Mouse (Mus musculus): ENCODE results near the gene Cadps2.

Cadps2 gene

GRCm38 (mm10) chr6:23567651-23568050 lies 271.6 kb downstream of the Cadps2 start:
- DNase-seq (ENCODE audit: low read depth, low spot score), result no peak

GRCm38 (mm10) chr6:23549874-23550273 lies 289.3 kb downstream of the Cadps2 start:
- DNase-seq (ENCODE audit: low read depth, low spot score), result no peak

- DNase-seq (ENCODE audit: low read depth, low spot score), result no peak
Measured at GRCm38 (mm10) chr6:23523710-23524109, 315.5 kb downstream of the Cadps2 start.

GRCm38 (mm10) chr6:23522556-23522955 lies 316.7 kb downstream of the Cadps2 start:
- no peak for DNase-seq (ENCODE audit: low read depth, low spot score)

- no peak for DNase-seq (ENCODE audit: low read depth, low spot score)
Measured at GRCm38 (mm10) chr6:23498611-23499010, 340.6 kb downstream of the Cadps2 start.

- DNase-seq (ENCODE audit: low read depth, low spot score), result peak; percentile 11
Measured at GRCm38 (mm10) chr6:23491804-23492203, 347.4 kb downstream of the Cadps2 start.

GRCm38 (mm10) chr6:23490431-23490830 lies 348.8 kb downstream of the Cadps2 start:
- no peak for DNase-seq (ENCODE audit: low read depth, low spot score)

- no peak for DNase-seq (ENCODE audit: low read depth, low spot score)
Measured at GRCm38 (mm10) chr6:23489046-23489445, 350.2 kb downstream of the Cadps2 start.

- peak; percentile 31 for DNase-seq (ENCODE audit: low read depth, low spot score)
Measured at GRCm38 (mm10) chr6:23472686-23473085, 366.5 kb downstream of the Cadps2 start.

- no peak for DNase-seq (ENCODE audit: low read depth, low spot score)
Measured at GRCm38 (mm10) chr6:23471830-23472229, 367.4 kb downstream of the Cadps2 start.

- DNase-seq (ENCODE audit: low read depth, low spot score), result no peak
Measured at GRCm38 (mm10) chr6:23467885-23468284, 371.3 kb downstream of the Cadps2 start.

GRCm38 (mm10) chr6:23462600-23463280 lies 376.5 kb downstream of the Cadps2 start:
- DNase-seq (ENCODE audit: low read depth, low spot score), result peak; percentile 67

- DNase-seq (ENCODE audit: low read depth, low spot score), result peak; percentile 75
Measured at GRCm38 (mm10) chr6:23457748-23458147, 381.5 kb downstream of the Cadps2 start.

- no peak for DNase-seq (ENCODE audit: low read depth, low spot score)
Measured at GRCm38 (mm10) chr6:23453907-23454306, 385.3 kb downstream of the Cadps2 start.

GRCm38 (mm10) chr6:23439897-23440296 lies 399.3 kb downstream of the Cadps2 start:
- no peak for DNase-seq (ENCODE audit: low read depth, low spot score)

- DNase-seq (ENCODE audit: low read depth, low spot score), result no peak
Measured at GRCm38 (mm10) chr6:23410256-23411049, 428.8 kb downstream of the Cadps2 start.

- no peak for DNase-seq (ENCODE audit: low read depth, low spot score)
Measured at GRCm38 (mm10) chr6:23394131-23394530, 445.1 kb downstream of the Cadps2 start.

- no peak for DNase-seq (ENCODE audit: low read depth, low spot score)
Measured at GRCm38 (mm10) chr6:23392711-23393110, 446.5 kb downstream of the Cadps2 start.

GRCm38 (mm10) chr6:23386711-23387110 lies 452.5 kb downstream of the Cadps2 start:
- DNase-seq (ENCODE audit: low read depth, low spot score), result no peak

GRCm38 (mm10) chr6:23383004-23383347 lies 456.2 kb downstream of the Cadps2 start:
- no peak for DNase-seq (ENCODE audit: low read depth, low spot score)

- no peak for DNase-seq (ENCODE audit: low read depth, low spot score)
Measured at GRCm38 (mm10) chr6:23382283-23383003, 456.8 kb downstream of the Cadps2 start.

- no peak for DNase-seq (ENCODE audit: low read depth, low spot score)
Measured at GRCm38 (mm10) chr6:23376327-23376726, 462.9 kb downstream of the Cadps2 start.

Data from 3T3-L1 (cell line).